Mouse (Mus musculus) T-cell, adult 2 months (primary cell): Measurements from ENCODE around the gene Crebl2.

Source experiments
- DNase-seq: peaks from one replicate; pipeline ENCODE4 v3.0.0; 2022; ENCODE audit warnings: low spot score

Gene Crebl2

DNA sequence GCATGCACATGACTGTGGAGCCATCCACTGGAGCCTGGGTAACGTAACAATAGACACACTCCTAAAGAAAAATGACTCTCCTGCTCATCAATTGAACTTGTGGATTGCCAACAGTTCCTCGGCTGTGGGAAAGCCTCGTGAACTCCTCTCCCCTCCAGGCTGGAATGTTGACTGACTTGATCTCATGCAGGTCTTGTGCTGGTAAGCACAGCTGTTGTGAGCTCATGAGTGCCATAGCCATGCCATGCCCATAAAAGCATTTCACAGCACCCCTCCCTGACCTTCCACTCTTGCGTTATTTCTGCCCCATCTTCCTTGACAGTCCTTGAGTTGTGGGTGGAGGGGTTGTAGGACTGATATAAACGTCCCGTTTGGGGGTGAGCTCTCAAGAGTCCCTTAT is 9.5 kb upstream of the Crebl2 start:
- DNase-seq: no peak

DNA sequence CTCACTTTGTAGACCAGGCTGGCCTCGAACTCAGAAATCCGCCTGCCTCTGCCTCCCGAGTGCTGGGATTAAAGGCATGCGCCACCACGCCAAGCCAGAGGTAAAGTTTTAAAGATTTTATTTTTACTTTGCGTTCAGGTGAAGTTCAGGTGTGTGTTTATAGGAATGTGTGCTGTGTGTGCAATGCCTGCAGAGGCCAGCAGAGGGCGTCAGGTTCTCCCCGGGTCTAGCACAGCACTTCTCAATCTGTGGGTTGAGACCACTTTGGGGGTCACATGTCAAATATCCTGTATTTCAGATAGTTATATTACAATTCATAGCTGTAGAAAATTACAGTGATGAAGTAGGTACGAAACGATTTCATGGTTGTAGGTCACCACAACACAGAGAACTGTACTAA is 7.1 kb upstream of the Crebl2 start:
- peak; percentile 13 for DNase-seq

DNA sequence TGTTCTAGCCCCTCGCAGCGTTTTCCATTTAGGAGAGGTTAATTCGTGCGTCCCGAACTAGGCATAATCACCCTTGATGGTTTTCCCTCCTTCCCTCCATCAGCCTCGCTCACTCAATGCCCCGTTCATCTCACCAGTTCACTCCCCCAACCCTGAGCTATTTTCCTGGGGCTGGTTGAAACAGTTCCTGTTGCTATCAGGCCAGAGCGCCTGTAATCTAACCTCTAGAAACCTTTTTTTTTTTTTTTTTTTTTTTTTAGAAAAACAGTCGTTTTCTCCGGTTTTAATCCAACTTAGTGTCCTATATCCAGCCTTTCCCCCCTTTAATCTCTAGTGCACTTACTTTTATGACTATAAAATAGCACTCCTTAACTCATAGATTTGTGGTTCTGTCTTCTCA is 822 bp downstream of the Crebl2 start:
- DNase-seq: no peak

DNA sequence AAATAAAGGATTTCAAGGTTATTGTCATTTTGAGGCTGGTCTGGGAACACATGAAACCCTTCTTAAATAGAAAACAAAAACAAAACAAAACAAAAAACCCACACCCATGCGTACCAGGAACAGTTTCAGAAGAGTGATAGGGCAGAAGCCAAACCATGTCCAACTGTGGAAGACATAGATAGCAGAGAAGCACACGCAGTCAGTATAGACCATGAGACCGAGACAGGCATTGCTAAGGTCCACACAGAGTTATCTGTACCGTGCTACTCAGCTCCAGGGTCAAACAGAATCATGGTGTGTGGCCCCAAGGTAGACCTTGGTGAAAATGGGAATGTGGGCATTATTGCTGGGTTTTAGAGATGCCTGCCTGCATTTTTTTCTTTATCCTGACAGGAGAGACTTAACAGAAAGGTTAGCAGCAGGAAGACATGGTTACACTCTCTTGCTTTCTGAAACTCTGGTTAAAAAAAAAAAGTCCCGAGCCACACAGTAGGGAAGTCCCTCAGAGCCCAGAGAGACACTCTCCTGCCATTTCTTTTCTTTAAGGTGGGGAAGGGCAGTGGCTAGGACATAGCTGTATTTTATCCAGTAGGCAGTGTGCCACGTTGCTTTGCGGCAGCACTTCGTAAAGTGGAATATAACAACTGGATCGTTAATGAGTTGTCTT is 4.8 kb downstream of the Crebl2 start:
- no peak for DNase-seq

DNA sequence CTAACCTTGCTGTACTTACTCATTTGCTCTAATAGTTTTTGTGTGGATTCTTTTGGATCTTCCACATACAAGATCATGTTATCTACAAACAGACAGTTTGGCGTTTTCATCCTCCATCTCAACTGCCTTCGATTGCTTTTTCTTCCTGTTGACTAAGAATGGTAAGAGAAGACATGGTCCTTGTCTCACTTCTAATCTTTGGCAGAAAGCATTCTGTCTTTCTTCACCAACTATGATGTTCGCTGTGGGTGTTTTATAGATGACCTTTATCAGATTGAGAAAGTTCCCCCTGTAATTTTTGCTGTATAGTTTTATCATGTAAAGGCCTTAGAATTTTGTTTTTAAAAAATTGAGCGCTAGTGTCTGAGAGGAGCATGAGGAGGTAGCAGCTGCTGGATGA is 8.2 kb downstream of the Crebl2 start:
- no peak for DNase-seq

DNA sequence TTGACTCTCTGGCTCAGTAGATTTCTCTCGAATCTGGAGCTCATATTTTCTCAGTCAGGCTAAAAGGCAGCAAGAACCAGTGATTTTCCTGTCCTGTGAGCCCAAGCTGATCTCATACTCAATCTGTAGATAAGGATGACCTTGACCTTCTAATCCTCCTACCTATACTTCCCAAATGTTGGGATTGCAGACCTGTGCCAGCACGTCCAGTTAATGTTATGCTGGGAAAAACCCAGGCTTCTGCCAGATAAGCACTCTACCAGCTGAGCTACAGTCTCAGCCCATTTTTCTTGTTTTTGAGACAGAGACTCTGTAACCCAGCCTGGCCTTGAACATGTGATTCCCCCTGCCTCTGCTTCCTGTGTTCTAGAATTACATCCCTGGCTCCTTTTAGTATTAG is 10.4 kb downstream of the Crebl2 start:
- DNase-seq: no peak

DNA sequence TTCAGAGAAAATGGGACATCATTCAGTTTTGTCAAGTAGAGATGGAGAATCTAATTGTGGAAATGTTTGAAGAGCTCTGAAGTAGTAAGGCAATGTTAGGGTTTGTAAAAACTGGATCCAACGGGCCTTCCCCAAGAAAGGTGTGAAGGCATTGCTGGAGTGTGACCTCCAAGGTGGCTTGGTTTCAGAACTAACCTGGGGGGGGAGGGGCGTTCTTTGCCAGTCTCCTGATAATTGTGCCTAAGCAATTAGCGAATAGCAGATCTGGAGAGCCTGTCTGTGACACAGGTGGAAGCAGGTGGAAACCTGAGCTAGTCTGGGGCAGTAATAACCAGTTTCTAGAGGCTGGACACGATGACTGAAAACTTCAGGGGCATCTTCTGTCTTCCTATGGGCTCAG is 15.8 kb downstream of the Crebl2 start:
- DNase-seq: no peak

DNA sequence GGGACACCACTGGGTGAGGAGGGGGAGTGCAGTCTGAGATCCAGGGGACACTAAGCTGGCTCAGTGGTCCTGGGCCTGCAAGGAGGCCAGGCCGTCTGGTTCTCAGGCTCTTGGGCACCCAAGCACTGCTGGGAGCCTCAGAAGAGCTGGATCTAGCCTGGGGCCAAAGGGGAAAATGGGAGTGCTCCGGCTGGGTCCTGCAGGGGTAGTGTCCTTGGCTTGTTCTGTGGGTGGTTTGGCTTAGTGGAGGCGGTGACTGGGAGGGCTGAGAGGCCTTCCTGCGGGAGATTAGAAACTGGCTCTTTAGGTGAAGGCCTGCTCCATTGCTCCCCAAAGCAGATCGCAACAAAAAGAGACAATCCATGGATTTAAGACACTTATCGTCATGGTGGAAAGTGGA is 16.4 kb downstream of the Crebl2 start:
- no peak for DNase-seq

DNA sequence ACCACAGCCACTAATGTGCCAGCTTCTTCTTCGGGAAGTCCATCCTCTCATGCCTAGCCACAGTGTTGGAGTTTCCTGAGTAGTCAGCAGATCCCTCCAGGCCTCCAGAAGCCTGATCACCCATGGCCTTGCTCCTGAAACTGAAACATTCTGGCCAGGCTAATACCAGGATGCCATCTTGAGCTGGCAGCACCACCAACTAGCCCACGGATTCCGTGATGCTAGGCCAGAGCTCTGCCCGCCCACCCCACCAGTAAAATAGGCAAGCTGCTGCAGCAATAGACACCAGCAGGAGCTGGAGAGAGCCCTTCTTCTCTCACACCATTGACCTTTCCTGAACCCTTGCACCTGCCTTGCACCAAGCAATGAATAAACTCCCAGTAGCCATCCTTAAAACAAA is 17.6 kb downstream of the Crebl2 start:
- DNase-seq: no peak

DNA sequence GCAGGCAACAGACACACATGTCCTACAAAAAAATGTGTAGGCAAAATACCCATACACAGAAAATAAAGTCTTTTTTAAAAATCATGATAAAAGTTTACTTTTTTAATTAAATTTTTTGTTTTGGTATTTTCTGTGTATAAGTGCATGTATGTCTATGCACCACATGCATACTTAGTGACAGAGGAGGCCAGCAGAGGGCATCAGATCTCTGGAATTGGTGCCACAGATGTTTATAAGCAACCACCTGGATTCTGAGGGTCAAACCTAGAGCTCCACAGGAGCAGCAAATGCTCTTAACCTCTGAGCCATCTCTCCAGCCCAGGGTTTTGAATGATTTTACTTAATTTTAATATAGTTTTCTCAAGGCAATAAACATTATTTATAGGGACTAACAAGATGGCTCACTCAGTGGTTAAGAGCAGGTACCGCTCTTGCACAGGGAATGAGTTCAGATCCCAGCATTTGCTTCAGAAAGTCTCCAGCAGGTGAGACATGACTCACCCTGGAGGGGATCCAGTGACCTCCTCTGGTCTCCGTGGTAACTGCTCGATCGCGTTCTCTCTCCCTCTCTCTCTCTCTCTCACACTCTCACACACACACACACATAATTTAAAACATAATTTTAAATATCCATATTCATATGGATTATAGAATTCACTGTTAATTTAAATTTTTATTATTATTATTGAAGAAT is 18.4 kb downstream of the Crebl2 start:
- peak; percentile 15 for DNase-seq

DNA sequence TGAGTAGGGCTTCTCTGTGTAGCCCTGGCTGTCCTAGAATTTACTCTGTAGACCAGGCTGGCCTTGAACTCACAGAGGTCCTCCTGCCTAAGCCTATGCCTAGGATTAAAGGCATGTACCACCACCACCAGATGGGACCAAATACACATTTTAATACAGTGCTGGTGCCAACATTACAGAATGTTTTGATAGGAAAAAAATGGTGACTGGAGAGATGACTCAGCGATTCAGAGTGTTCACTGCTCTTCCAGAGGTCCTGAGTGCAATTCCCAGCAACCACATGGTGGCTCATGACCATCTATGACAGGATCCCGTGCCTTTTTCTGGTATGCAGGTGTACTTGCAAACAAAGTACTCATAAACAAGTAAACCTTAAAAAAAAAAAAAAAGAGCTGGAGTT is 19.5 kb downstream of the Crebl2 start:
- no peak for DNase-seq

DNA sequence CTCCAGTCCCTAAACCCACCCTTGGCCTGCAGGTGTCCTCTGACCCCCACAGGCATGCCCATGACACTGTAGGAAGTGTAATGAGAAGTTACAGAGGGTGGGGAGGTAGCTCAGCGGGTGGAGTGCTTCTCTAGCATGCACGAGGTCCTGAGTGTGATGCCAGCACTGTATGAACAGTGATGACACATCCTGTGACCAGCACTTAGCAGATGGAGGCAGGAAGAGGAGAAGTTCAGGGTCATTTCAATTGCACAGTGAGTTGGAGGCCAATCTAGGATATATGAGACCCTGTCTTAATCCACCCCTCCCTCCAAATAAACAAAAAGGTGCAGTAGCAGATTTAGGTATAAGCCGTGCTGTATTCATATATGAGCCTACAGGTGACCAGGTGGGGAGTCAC is 20.0 kb downstream of the Crebl2 start:
- no peak for DNase-seq

DNA sequence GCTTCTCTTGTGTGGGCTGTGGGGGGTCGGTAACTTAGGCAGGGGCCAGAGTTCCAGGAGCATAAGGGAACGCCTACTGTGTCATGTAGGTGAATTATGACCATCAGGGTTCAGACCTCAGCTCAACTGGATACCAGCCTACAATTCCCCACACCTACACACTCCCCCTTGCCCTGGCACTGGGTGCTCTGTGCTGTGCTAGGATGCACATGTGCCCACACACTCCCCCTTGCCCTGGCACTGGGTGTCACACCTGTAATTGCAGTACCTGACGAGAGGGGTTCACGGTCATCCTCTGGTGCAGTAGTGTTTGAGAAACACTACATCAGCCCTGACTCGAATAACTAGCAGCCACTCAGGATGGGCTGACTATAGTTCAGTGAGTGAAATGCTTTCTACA is 24.8 kb downstream of the Crebl2 start:
- DNase-seq: no peak

DNA sequence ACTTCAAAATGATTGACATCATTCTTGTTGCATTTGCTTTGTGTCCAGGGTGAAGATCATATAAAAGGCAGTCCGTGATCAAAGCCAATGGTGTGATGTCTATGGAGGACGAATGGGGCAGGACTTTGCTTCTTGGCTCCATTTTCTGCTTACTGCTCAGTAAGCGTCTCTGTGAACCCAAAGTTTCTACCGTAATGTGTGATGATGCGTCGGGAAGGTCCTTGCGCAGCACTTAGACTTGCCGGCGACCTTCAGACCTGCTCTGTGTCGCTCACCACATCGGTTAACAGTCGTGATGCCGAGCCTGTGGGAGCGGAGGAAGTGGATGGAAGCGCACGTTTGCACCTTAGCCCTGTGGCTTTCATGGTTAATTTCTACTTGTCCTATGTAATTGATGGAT is 26.0 kb downstream of the Crebl2 start:
- DNase-seq: no peak

DNA sequence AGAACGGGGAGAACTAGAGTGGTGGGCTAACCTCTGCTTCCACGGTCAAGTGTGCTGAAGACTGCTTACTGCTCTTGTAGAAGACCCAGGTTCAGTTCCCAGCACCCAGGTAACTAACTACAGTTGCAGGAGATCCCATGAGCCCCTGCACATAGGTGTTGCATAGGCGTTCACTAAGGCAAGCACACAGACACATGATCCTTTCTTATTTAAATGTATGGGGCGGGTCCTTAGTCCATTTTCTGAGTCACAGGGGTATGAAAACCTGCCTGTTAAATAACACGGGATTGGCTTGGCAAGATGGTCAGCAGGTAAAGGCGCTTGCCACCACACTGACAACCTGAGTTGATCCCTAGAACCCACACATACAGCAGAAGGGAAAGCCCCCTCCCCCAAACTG is 29.1 kb downstream of the Crebl2 start:
- no peak for DNase-seq

DNA sequence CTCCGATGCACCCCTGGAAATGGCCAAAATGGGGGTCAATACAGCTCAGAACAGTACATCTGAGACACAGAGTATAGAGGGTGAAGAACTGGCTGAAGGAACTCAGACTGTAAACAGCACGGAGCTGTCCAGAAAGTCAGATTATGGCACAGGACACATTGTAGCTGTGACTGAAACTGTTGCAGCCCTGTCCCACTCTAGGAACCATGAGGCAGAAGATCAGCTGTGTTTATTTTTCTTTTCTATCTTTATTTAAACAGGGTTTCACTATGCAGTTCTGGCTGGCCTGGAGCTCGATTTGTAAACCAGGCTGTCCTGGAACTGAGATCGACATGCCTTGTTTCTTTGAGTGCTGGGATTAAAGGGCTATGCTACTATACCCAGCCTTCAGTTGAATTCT is 30.3 kb downstream of the Crebl2 start:
- DNase-seq: no peak

DNA sequence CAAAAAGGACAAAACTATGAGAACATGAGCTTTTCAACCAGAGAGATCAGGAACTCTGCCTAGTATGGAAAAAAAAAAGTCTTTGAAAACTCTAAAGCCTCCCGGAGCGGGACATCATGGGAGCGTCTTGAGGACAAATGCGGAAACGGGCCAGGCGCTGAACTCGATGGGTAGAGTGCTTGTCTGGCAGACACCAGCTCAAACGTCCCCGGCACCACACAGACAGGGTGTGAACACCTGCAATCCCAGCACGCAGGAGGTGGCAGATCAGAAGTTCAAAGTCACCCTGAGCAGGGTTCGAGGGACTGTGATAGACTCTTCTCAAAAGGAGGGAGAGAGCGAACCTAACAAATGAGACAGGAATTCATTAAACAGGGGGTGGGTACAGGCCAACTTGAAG is 31.4 kb downstream of the Crebl2 start:
- DNase-seq: no peak

DNA sequence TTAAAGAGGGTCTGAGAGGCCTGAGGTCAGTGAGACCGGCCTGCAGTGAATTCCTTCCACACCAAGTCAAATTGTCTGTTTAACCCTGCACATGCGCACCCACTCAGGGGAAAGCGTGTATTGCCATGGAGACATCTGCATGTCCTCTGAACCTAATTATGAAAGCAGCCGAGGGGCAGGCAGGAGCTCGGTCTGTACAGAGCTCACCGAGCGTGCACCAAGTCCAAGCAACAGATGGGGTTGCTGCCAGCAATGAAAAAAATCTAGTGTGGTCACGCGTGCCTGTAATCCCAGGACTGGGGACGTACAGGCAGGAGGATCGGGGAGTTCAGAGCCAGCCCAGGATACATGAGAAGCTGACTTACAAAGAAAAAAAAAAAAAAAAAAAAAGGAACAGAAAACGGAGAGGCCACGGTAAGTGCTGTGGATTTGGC is 32.7 kb downstream of the Crebl2 start:
- no peak for DNase-seq

DNA sequence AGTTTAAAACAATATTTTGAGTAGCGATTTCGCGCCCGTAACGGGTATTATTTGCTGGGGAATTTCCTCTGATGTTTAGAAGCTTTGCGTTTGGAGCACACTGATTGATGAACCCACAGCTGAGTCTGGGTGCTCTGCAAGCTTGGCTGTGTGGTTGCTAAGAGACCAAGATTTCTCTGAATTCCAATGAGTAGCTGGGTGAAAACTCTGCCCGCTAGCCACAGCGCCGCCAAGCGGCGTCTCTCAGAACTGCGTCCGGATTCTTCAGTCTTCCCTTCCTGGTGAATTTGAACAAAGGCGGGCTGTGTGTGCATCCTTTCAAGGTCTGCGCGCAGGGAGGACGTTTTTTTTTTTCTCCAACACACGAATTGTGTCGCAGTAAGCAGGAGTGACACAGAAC is 33.2 kb downstream of the Crebl2 start:
- DNase-seq: peak; percentile 85

DNA sequence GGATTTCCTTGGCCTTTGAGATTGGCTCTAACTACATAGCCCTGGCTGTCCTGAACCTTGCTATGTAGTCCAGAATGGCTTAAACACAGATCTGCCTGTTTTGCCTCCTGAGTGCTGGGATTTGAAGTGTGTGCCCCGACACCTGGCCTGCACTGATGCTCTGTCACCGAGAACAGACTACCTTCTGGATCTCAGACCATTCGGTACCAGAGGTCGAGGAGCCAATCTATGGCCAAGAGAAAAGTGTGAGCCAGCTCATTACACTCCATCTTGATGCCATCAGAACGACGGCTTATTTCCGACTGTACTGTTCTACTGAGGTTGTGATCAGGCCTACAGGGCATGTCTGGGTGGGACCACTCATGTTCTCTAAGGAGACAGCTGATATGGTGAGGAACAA is 36.2 kb downstream of the Crebl2 start:
- no peak for DNase-seq

DNA sequence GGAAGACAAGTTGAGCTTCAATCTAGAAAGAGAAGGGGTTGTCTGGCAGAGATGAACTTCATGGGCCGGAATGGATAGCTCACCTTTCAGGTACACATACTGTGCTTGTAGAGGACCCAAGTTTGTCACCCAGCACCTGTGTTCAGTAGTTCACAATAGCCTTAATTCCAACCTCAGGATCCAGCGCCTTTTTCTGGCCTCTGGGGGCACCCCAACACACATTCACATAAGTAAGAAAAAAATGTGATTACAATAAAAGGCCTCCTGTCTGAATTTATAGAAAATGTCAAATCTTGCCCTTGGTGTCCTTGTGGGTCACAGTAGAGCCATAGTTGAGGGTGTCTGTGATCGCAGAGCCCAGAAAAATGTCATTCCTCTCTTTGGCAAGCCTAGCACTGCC is 37.4 kb downstream of the Crebl2 start:
- no peak for DNase-seq

DNA sequence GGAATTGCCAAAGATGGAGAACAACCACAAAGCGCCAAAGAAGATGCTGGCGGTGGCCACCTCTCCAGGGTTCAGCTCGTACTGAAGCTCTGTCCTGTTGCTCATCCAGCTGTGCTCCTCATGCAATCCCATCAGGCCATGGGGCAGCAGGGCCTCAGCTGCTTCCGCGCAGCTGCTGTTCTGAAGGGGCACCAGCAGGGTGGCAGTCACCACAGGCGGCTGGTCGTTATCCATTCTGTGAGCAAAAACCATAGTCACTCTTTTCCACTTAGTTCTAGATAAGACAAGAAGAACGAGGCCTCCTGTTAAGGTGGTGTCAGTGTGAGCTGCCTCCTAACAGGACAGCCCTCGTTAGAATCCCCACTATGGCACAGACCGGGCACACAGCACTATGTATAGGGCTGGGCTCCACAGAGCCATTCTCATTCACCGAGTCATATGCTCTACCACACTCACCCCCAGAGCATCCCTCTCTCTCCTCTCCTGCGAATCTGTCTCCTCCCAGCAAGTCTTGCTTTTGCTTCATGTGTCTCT is 40.3 kb downstream of the Crebl2 start:
- DNase-seq: no peak

DNA sequence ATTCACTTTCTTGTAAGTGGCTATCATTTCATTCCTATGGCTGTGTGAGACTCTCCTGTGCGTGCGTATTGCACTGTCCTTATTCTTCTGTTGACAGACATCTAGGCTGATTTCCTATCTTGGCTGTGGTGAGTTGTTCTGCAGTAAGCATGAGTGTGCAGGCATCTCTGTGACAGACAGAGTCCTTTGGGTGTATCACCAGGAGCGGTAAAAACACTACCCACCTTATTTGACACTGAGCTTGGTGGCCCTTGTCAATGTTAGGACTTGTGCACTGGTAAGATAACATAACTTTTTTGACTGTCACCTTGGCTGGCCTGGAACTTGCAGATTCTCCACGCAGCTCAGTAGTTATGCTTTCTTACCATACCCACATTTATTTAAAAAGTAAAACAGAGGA is 40.9 kb downstream of the Crebl2 start:
- no peak for DNase-seq

DNA sequence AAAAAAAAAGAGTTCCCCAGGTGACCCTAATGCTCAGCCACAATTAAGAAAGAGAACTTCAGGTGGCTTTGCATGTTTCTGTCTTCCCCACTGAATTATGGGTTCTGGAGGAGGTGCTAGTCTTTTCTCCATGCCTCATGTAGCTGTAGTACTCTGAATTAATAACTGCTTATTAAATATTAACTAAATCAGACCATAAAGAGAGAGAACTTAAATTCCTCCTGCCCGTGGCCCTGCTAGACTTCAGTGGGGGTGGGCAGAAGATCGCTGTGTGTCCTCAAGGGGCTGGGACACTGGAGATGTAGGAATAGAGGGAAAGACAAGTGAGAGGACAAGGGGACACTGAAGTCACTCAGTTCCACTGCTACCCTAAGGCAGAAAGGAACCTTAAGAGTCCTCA is 42.3 kb downstream of the Crebl2 start:
- no peak for DNase-seq
